Mouse (Mus musculus) spleen, adult 2 months (tissue): ENCODE results near the gene Parp16.
"Not testable (repeated sequence)": the region's sequence is repeated elsewhere in the genome, so short reads cannot be mapped to it uniquely, and the experiment has no call there.

Experiments
- CTCF ChIP-seq: fragments of 200-500 bp; IDR thresholded peaks from 2 replicates; pipeline ENCODE4 v1.5.1; 2011; ENCODE audit warnings: mild to moderate bottlenecking, inconsistent platforms; ENCODE audit not compliant: insufficient read depth, insufficient read length, insufficient replicate concordance; ENCODE audit errors: extremely low read depth
- POLR2A ChIP-seq: fragments of 200-500 bp; IDR thresholded peaks from 2 replicates; pipeline ENCODE4 v1.6.1; 2011; ENCODE audit warnings: low read depth, low read length, inconsistent platforms

- not testable (repeated sequence) for TF ChIP-seq POLR2A, CTCF
These were observed 79.7 kb downstream of the Parp16 start for GRCm38 (mm10) chr9:65274851-65275250.
